Mouse (Mus musculus) 3T3-L1 (cell line): ENCODE measurements around the gene Dmwd.

ENCODE experiments used
- DNase-seq: peaks from one replicate; pipeline ENCODE4 v3.0.0-alpha.2; 2015; ENCODE audit warnings: low read depth, low spot score

Dmwd gene

GRCm38 (mm10) chr7:19075723-19076585, at the start of gene Dmwd:
Gene Dmwd (plus strand): TSS chr7:19076227.
- peak; percentile 96 for DNase-seq

- DNase-seq, result peak; percentile 61
These were observed 48.0 kb upstream of the Dmwd start for GRCm38 (mm10) chr7:19028067-19028466.

DNA sequence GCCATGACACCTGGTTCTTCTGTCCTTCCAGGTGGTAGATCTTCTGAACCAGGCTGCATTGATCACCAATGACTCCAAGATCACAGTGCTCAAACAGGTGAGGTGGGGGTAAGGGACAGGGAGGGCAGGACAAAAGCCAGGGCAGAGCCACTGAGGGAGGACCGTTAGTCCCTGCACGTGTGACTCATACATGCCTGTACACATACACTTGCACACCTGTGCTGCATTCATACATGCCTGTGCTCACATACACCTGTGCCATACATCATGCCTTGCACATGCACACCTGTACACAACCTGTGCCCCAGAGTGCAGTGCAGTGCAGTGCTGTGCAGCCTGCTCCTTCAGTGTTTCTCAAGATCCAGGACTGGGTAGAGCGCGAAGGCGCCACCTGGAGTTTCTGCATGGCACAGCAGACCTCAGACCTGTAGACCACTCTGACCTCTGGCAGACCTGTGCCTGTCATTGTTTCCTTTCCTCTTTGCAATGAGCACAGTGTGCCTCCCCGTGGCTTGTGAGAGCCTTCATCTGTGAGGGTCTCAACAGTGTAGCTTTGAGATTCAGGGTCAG, 46.9 kb upstream of the Dmwd start:
- DNase-seq, result peak; percentile 64

GRCm38 (mm10) chr7:19031641-19032040, 44.4 kb upstream of the Dmwd start:
- no peak for DNase-seq

GRCm38 (mm10) chr7:19044616-19045015, 31.4 kb upstream of the Dmwd start:
- peak; percentile 8 for DNase-seq

DNA sequence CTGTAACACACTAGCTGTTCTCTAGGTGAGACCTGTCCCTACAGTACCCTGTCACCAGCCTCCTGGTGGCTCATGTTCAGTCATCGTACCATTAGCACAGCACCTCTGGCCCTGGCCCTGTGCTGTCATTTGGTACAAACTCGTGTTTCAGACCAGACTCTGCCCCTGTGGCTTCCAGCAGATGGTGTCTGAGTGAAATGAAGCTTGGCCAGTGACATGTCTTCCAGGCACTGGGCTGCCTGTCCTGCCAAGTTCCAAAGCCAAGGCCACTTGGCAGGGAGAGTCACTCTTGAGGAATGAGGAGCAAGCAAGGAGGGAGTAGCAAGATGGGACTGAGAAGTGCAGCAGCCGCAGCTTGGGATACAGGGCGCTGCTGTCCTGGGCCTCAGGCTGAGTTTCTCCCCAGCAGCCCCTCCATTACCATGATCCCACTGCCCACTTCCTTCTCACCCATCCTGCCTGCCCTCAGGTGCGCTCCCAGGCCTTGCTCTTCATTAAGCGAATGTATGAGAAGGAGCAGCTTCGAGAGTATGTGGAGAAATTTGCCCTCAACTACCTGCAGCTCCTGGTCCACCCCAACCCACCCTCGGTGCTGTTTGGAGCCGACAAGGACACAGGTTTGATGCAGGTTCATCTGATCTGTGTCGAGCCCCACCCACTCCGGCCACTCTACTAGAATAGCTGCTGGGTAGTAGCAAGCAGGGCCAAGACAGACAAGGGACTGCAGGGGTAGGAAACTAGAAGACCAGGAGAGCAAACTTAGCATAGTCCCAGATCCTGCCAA, 29.5 kb upstream of the Dmwd start:
- DNase-seq, result no peak

DNA sequence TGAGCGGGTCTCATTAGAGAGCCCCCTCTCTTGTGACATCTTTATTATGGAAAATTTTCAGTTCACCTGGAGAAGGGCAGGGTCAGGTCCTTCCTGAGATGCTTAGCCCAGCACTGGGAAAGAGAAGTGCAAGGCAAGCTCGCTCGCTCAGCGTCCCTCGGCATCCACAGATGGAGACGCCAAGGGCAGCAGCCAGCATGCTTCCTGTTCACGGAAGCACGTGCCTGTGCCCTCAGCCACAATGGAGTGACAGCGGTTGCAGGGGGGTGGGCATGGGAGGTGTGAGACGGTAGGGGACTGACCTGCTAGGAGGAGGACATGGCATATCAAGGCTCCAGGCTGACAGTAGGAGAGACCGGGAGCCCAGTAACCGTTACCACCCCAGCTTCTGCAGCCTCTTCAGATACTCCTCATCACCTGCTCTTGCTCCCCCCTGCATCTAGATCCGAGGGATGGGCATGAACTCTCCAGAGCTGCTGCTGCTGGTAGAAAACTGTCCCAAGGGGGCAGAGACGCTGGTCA, 28.0 kb upstream of the Dmwd start:
- no peak for DNase-seq

DNA sequence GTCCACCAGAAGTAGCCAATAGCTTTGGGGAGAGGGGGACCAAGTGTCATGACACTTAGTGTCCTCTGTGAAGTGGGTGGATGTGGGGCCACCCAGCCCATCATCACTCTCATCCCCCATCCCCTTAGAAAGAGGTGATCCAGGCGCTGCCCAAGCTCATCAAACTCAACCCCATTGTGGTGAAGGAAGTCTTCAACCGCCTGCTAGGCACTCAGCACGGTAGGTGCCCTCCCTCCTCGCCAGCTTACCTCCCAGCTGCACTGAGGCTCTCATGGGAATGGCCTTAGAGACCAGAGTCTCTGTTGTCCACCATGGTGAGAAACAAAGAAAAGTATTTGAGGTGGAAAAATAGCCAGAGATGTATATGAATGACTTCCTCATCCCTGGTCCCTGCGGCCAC, 26.8 kb upstream of the Dmwd start:
- DNase-seq, result no peak

- no peak for DNase-seq
These were observed 25.9 kb upstream of the Dmwd start for GRCm38 (mm10) chr7:19050172-19050571.

- no peak for DNase-seq
These were observed 24.9 kb upstream of the Dmwd start for GRCm38 (mm10) chr7:19051161-19051560.

DNA sequence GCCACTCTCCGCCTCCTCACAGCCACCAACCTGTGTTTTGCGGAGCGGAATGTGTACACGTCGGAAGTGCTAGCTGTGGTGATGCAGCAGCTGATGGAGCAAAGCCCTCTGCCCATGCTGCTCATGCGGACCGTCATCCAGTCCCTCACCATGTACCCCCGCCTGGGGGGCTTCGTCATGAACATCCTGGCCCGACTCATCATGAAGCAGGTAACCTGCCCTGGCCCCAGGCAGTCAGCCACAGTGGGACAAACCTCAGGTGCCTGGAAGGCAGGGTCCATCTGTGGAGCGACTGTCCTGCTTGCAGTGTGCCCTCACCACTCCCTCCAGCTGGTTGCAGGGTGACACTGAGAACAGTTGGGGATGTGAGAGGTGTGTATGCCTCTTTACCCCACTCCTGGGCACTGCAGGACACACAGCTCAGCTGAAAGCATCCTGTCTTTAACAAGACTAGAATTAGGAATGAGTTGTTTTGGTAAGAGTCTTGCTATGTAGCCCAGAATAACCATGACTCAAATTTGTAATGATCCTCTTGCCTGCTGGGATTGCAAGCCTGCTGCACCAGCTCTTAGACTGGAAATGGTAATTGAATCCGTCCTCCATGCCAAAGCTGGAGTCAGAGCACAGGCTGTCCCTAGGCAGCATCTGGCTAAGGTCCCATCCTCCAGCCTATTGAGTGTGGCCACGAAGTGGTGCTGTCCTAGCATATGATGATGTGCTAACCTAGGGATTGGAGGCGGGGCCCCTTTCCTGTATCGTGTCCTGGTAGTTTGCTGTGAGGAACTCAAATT, 23.5 kb upstream of the Dmwd start:
- no peak for DNase-seq

GRCm38 (mm10) chr7:19053136-19053532, 22.9 kb upstream of the Dmwd start:
- no peak for DNase-seq

GRCm38 (mm10) chr7:19054047-19054776, 21.8 kb upstream of the Dmwd start, which contains the start of gene Rsph6a:
Gene Rsph6a (plus strand): TSS chr7:19054690.
- DNase-seq, result no peak

DNA sequence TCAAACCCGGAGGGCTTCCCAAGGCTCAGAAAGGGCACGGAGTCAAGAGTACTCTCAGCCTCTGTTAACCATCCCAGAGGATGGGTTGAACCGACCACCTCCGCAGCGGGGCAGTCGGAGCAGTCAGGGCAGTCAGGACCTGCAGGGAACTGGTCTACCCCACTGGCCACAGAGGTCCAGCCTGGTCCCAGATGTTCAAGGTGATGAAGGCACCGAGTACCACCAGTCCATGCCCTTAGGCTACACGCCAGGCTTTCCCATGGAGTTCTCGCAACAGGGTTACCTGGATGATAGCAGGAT, 21.3 kb upstream of the Dmwd start:
- no peak for DNase-seq

- no peak for DNase-seq
These were observed 20.9 kb upstream of the Dmwd start for GRCm38 (mm10) chr7:19055108-19055507.

DNA sequence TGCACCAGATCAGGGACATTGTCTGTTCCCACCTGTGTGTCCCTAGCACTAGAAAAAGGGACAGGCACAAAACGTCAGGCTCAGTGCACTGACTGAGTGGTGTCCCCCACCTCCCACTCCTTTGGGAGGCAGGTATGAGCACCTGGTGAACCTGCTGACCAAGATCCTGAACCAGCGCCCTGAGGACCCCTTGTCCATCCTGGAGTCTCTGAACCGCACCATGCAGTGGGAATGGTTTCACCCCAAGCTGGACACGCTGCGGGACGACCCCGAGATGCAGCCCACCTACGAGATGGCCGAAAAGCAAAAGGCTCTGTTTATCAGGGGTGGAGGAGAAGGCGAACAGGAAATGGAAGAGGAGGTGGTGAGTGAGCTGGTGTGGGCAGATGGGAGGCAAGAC, 18.6 kb upstream of the Dmwd start:
- DNase-seq, result no peak

DNA sequence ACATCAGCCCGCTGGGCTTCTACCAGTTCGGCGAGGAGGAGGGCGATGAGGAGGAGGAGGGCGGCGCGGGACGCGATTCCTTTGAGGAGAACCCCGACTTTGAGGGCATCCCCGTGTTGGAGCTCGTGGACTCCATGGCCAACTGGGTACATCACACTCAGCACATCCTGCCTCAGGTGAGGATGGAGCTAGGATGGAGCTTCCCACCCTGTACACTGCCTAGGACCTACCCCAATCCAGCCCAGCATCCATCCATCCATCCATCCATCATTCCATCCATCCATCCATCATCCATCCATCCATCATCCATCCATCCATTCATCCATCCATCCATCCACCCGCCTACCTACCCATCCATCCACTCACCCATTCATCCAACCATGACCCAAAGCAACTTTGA, 10.1 kb upstream of the Dmwd start:
- DNase-seq, result no peak

DNA sequence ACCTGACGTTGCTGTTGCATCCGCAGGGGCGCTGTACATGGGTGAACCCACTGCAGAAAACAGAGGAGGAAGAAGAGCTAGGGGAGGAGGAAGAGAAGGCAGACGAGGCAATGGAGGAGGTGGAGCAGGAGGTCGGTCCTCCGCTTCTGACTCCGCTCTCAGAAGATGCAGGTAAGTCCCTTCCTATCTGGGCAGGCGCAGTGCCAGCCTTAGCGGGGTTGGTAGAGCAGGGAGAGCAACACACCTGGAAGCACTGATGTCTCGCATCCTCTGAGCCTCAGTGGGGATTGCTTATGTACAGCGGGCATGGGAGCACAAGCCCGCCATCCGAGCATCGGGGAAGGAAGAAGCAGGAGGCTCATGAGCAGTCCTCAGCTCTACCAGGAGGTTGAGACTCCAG, 9.0 kb upstream of the Dmwd start:
- no peak for DNase-seq

GRCm38 (mm10) chr7:19067935-19068334, 8.1 kb upstream of the Dmwd start:
- DNase-seq, result no peak

GRCm38 (mm10) chr7:19068707-19069106, 7.3 kb upstream of the Dmwd start:
- DNase-seq, result peak; percentile 83

GRCm38 (mm10) chr7:19069500-19069899, 6.5 kb upstream of the Dmwd start:
- DNase-seq, result peak; percentile 39
